Mouse (Mus musculus) intestine, postnatal 0 days (tissue): Measurements from ENCODE around the gene Pebp1. TPM values are rescaled to one million over a fixed set of nuclear protein-coding genes. Genes with fewer than 3 reads are reported as not detected.

Source experiments
- ATAC-seq: fragments of 200-750 bp; cut with Nextera tagmentation; 2 replicates; pipeline ENCODE4 v1.8.0; 2017; ENCODE audit warnings: mild to moderate bottlenecking, moderate TSS enrichment, moderate library complexity
- H3K27ac ChIP-seq: fragments of 300-500 bp; sonication (generic); 2 replicates; pipeline ENCODE4 v1.5.1; 2014; ENCODE audit warnings: mild to moderate bottlenecking, low read depth, low read length, moderate library complexity
- H3K27me3 ChIP-seq: fragments of 300-500 bp; sonication (generic); replicated peaks from 2 replicates; pipeline ENCODE4 v1.6.1; 2014; ENCODE audit warnings: low read length, mixed read lengths; ENCODE audit not compliant: control insufficient read depth, insufficient read depth
- H3K36me3 ChIP-seq: fragments of 300-500 bp; sonication (generic); 2 replicates; pipeline ENCODE4 v1.6.1; 2014; ENCODE audit warnings: mild to moderate bottlenecking, moderate library complexity; ENCODE audit not compliant: control insufficient read depth, insufficient read depth
- H3K4me1 ChIP-seq: fragments of 300-500 bp; sonication (generic); replicated peaks from 2 replicates; pipeline ENCODE4 v1.6.1; 2014; ENCODE audit warnings: antibody characterized with exemption, low read length, mixed read lengths; ENCODE audit not compliant: control insufficient read depth, insufficient read depth
- H3K4me2 ChIP-seq: fragments of 300-500 bp; sonication (generic); replicated peaks from 2 replicates; pipeline ENCODE4 v1.6.1; 2014; ENCODE audit warnings: low read depth, mild to moderate bottlenecking, moderate library complexity
- H3K4me3 ChIP-seq: fragments of 300-500 bp; sonication (generic); 2 replicates; pipeline ENCODE4 v1.5.1; 2014; ENCODE audit warnings: low read depth, low read length
- H3K9ac ChIP-seq: fragments of 300-500 bp; sonication (generic); 2 replicates; pipeline ENCODE4 v1.6.1; 2014; ENCODE audit warnings: mild to moderate bottlenecking, low read depth, low read length
- H3K9me3 ChIP-seq: fragments of 300-500 bp; sonication (generic); 2 replicates; pipeline ENCODE4 v1.6.1; 2016; ENCODE audit warnings: mixed run types; ENCODE audit not compliant: control insufficient read depth
- CTCF ChIP-seq: sonication (generic); IDR thresholded peaks from 2 replicates; pipeline ENCODE4 v1.5.1; 2016; ENCODE audit warnings: low read depth, mild to moderate bottlenecking, control low read depth, antibody characterized with exemption, moderate library complexity
- WGBS: fragments of 180-500 bp; shearing (Covaris S2); extraction: QIAGEN DNeasy Blood & Tissue Kit; methylation state at CpG from one replicate; pipeline ENCODE4 v1.1.7; 2014; 5-methylcytosine and 5-hydroxymethylcytosine counted together
- polyA plus RNA-seq: library from polyadenylated mRNA; unstranded; fragments of >200 nt; fragmentation: Nextera tagmentation; extraction: Ambion mirVana; gene quantifications from 2 replicates; pipeline ENCODE4 v1.2.1, GENCODE M21; 2015

Gene Pebp1
- polyA plus RNA-seq, 1 experiment from 2014 or later, result 267 TPM

GRCm38 (mm10) chr5:117251763-117252162, 35.7 kb downstream of the Pebp1 start:
- Histone ChIP-seq H3K9ac (no peak overlapping the region), H3K9me3 (no peaks in the 10 kb centered on the region), H3K4me3 (no peak overlapping the region), H3K27me3 (no peaks in the 10 kb centered on the region), H3K4me2 (no peak overlapping the region), H3K4me1 (no peaks in the 10 kb centered on the region), H3K36me3 (peaks cover 77% of the 10 kb centered on the region), H3K27ac (no peak overlapping the region)
- ATAC-seq, result no peak
- 88% methylated on average over 3 of the region's 3 CpGs for WGBS
- no peak for TF ChIP-seq CTCF

GRCm38 (mm10) chr5:117250796-117251195, 36.6 kb downstream of the Pebp1 start:
- no peak overlapping the region for H3K4me3 ChIP-seq
- peaks cover 76% of the 10 kb centered on the region for H3K36me3 ChIP-seq
- 76% methylated on average over 22 of the region's 24 CpGs for WGBS
- H3K9ac ChIP-seq, result no peak overlapping the region
- no peak for TF ChIP-seq CTCF
- no peak overlapping the region for H3K4me2 ChIP-seq
- no peak for ATAC-seq
- H3K4me1 ChIP-seq, result no peaks in the 10 kb centered on the region
- no peak overlapping the region for H3K27ac ChIP-seq
- H3K27me3 ChIP-seq, result no peaks in the 10 kb centered on the region
- no peaks in the 10 kb centered on the region for H3K9me3 ChIP-seq

GRCm38 (mm10) chr5:117248351-117248750, 39.1 kb downstream of the Pebp1 start:
- Histone ChIP-seq H3K9ac (no peak overlapping the region), H3K27ac (no peak overlapping the region), H3K36me3 (peaks cover 64% of the 10 kb centered on the region), H3K9me3 (no peaks in the 10 kb centered on the region), H3K4me2 (no peak overlapping the region), H3K4me1 (no peaks in the 10 kb centered on the region), H3K27me3 (no peaks in the 10 kb centered on the region), H3K4me3 (no peak overlapping the region)
- WGBS, result 37% methylated on average over 10 of the region's 10 CpGs
- ATAC-seq, result no peak
- no peak for TF ChIP-seq CTCF

GRCm38 (mm10) chr5:117245170-117245569, 42.3 kb downstream of the Pebp1 start:
- Histone ChIP-seq H3K27me3 (no peaks in the 10 kb centered on the region), H3K36me3 (peaks cover 43% of the 10 kb centered on the region; the same call in 1 of the 2 replicates), H3K4me3 (no peak overlapping the region), H3K9me3 (no peaks in the 10 kb centered on the region), H3K9ac (no peak overlapping the region), H3K4me1 (no peaks in the 10 kb centered on the region), H3K4me2 (no peak overlapping the region), H3K27ac (no peak overlapping the region)
- TF ChIP-seq CTCF, result no peak
- whole genome bisulfite sequencing, result 83% methylated on average over 8 of the region's 8 CpGs
- ATAC-seq, result 0 out of 2 replicates have a peak, but pooled peaks have one; percentile 29

- Histone ChIP-seq H3K4me1 (no peaks in the 10 kb centered on the region), H3K4me2 (no peak overlapping the region), H3K9me3 (no peaks in the 10 kb centered on the region), H3K27ac (no peak overlapping the region), H3K9ac (no peak overlapping the region), H3K4me3 (no peak overlapping the region), H3K27me3 (no peaks in the 10 kb centered on the region), H3K36me3 (peaks cover 36% of the 10 kb centered on the region; the same call in 1 of the 2 replicates)
- TF ChIP-seq CTCF, result no peak
- no peak for ATAC-seq
- WGBS, result 67% methylated on average over 22 of the region's 22 CpGs
Observed at GRCm38 (mm10) chr5:117242671-117243478, 44.5 kb downstream of the Pebp1 start.

GRCm38 (mm10) chr5:117241935-117242531, 45.4 kb downstream of the Pebp1 start:
- ATAC-seq, result no peak
- H3K9me3 ChIP-seq, result no peaks in the 10 kb centered on the region
- 68% methylated on average over 16 of the region's 16 CpGs for WGBS
- no peak overlapping the region for H3K4me3 ChIP-seq
- H3K36me3 ChIP-seq, result peaks cover 38% of the 10 kb centered on the region; the same call in 1 of the 2 replicates
- H3K27ac ChIP-seq, result no peak overlapping the region
- H3K4me1 ChIP-seq, result no peaks in the 10 kb centered on the region
- H3K9ac ChIP-seq, result no peak overlapping the region
- no peak for TF ChIP-seq CTCF
- no peaks in the 10 kb centered on the region for H3K27me3 ChIP-seq
- no peak overlapping the region for H3K4me2 ChIP-seq
